Mouse (Mus musculus) ES-Bruce4 (cell line): ENCODE measurements around the gene Hdgfl1. TPM values are rescaled to one million over a fixed set of nuclear protein-coding genes. Genes with fewer than 3 reads are reported as not detected.

Source experiments
- H3K27ac ChIP-seq: 2 replicates; pipeline ENCODE4 v1.5.1; 2012; ENCODE audit warnings: low read length, inconsistent platforms; ENCODE audit not compliant: insufficient read depth
- H3K27me3 ChIP-seq: 2 replicates; pipeline ENCODE4 v1.6.1; 2012; ENCODE audit warnings: mild to moderate bottlenecking, low read length, inconsistent platforms; ENCODE audit not compliant: control insufficient read depth, poor library complexity, insufficient read depth, severe bottlenecking
- H3K36me3 ChIP-seq: 2 replicates; pipeline ENCODE4 v1.6.1; 2012; ENCODE audit warnings: inconsistent platforms, mild to moderate bottlenecking, low read length, moderate library complexity; ENCODE audit not compliant: control insufficient read depth, poor library complexity, insufficient read depth, severe bottlenecking
- H3K4me1 ChIP-seq: one replicate; pipeline ENCODE4 v1.8.1; 2011; ENCODE audit warnings: low read length; ENCODE audit not compliant: control insufficient read depth, insufficient read depth
- H3K4me3 ChIP-seq: 2 replicates; pipeline ENCODE4 v1.5.1; 2011; ENCODE audit warnings: low read depth, mild to moderate bottlenecking, low read length
- H3K9ac ChIP-seq: 2 replicates; pipeline ENCODE4 v1.6.1; 2012; ENCODE audit warnings: low read depth, mild to moderate bottlenecking, inconsistent platforms; ENCODE audit not compliant: poor library complexity, severe bottlenecking
- H3K9me3 ChIP-seq: replicated peaks from 2 replicates; pipeline ENCODE4 v1.6.1; 2012; ENCODE audit warnings: mild to moderate bottlenecking, low read length, inconsistent platforms; ENCODE audit not compliant: control insufficient read depth, poor library complexity, insufficient read depth, severe bottlenecking
- CTCF ChIP-seq: IDR thresholded peaks from one replicate; pipeline ENCODE4 v1.8.1; 2011; ENCODE audit warnings: low read depth, low read length
- EP300 ChIP-seq: IDR thresholded peaks from 2 replicates; pipeline ENCODE4 v1.6.1; 2011; ENCODE audit warnings: low read depth, low read length; ENCODE audit not compliant: insufficient read depth
- POLR2A ChIP-seq: IDR thresholded peaks from one replicate; pipeline ENCODE4 v1.8.1; 2011; ENCODE audit warnings: low read length; ENCODE audit not compliant: insufficient read depth
- polyA plus RNA-seq: library from polyadenylated mRNA; stranded (reverse); fragments of >200 nt; gene quantifications from 2 replicates; pipeline ENCODE4 v1.2.4, GENCODE M21; 2011; ENCODE audit warnings: low read depth; ENCODE audit not compliant: missing spikeins, insufficient read depth, insufficient read length

The Hdgfl1 gene
- polyA plus RNA-seq, 1 experiment: 1.4 TPM

DNA sequence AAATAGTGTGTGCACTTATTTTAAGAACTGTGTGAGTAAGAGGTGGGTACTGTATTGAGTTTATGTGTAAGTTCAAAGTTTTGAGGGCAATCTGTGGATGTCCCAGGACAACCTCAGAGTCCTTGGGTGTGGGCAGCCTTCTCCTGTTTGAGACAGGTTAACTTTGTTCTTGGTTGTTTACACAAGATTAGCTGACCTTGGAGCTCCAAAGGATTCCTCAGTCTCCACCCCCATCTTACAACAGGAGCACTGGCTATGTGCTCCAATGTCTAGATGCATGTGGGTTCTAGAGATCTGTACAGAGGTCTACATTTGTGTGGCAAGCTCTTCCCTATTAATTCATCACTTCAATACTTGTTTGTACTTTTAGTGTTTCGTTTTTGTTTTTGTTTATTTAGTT lies 49.0 kb downstream of the Hdgfl1 start:
- Histone ChIP-seq H3K27ac (no peak overlapping the region), H3K4me1 (no peaks in the 10 kb centered on the region), H3K4me3 (no peak overlapping the region), H3K27me3 (no peaks in the 10 kb centered on the region), H3K9ac (no peak overlapping the region), H3K36me3 (no peaks in the 10 kb centered on the region), H3K9me3 (no peaks in the 10 kb centered on the region)
- TF ChIP-seq EP300: no peak
- no peak for TF ChIP-seq CTCF
- no peak for TF ChIP-seq POLR2A

DNA sequence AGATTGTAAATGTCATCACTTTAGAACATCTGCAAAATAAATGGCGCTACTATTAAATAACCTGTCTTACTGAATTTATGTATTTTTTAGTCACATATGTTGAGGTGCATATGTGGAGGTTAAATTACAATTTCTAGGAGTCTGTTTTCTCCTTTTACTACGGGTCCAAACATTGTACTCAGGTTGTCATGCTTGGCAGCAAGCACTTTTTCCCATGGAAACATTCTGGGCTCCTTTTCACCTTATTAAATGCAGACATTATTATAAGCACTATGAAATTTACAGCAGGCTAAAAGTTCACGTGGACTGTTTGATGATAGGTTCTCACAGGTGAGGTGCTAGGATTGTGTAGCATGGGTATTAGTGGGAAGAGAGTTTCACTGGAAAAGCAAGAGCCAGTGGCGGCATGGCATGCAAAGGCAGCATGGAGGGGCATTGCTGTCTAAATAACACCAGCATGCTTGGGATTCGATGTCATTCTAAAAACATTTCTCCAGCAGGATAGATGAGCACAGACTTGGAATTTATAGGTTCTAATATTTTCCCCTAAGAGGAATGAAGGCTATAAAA lies 50.7 kb downstream of the Hdgfl1 start:
- H3K9ac ChIP-seq: no peak overlapping the region
- H3K27ac ChIP-seq: no peak overlapping the region

More for the DNA sequence above, 50.7 kb downstream of the Hdgfl1 start:
- no peaks in the 10 kb centered on the region for H3K27me3 ChIP-seq
- H3K9me3 ChIP-seq: no peaks in the 10 kb centered on the region
- no peaks in the 10 kb centered on the region for H3K4me1 ChIP-seq
- TF ChIP-seq CTCF (no peak), POLR2A (no peak), EP300 (no peak)
- no peaks in the 10 kb centered on the region for H3K36me3 ChIP-seq
- no peak overlapping the region for H3K4me3 ChIP-seq
